Mouse (Mus musculus) left cerebral cortex, postnatal 4 days (tissue): ENCODE data around the gene Ghitm. TPM values are rescaled to one million over a fixed set of nuclear protein-coding genes. Genes with fewer than 3 reads are reported as not detected.
A peak's percentile ranks its signal among the peaks of the same experiment; 100 is the strongest.
"Not testable (repeated sequence)": the region's sequence is repeated elsewhere in the genome, so short reads cannot be mapped to it uniquely, and the experiment has no call there.

ENCODE experiments used
- DNase-seq: peaks from one replicate; pipeline ENCODE4 v3.0.0-alpha.2; 2022
- intact Hi-C: fragments of 180-260 bp; cut with DNase I; formaldehyde crosslinking; loops from one replicate; pipeline ENCODE4 v1.15.1; 2025
- total RNA-seq, 2 experiments: library from RNA; stranded (reverse); gene quantifications; 2 replicates each; pipeline ENCODE4 v1.2.3; 2021

Ghitm gene
- total RNA-seq, result 100 to 1,000 TPM; 133 to 139 TPM

GRCm38 (mm10) chr14:37135127-37135593 lies at the start of gene Ghitm:
Ghitm (minus strand) TSS chr14:37135272.
- intact Hi-C loops, result no loop called here
- peak; percentile 96 for DNase-seq

DNA sequence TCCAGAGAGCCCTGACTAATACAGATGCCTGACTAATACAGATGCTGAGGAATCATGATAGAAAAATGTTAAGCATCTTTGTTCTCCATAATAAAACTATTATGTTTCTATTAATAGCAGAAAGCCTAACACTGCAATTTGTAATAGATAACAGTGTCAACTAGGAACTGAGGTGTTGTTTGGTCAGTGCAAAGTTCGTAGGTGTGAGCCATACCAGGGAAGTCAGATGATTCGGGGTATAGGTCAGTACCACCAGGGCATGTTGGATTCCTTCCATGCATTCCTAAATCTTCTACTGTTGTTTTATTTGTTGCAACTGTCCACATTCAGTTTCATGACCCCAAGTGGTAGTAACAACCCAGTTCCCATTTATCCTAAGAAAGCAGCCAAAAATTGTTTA lies 49.8 kb upstream of the Ghitm start:
- intact Hi-C loops, result no loop called here

DNA sequence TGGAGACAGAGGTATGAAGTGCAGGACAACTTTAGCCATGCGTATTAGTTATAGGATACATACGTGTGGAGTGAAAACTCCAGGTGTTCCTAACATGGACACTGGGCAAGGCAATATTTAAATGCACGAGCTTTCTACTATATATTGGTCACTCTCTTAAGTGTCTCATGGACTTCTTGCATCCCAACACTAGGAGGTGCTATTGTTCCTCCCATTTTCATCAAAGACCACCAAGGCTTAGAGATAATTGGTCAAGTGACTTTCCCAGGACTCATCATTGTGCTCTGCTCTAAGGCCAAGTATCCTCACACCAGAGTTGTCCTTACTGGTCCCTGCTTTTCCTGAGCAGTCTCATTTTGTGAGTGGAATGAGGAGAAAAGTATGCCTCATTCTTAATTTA lies 39.4 kb upstream of the Ghitm start:
- no peak for DNase-seq
- intact Hi-C loops, result no loop called here

More for the DNA sequence above, 49.8 kb upstream of the Ghitm start:
- DNase-seq, result no peak

GRCm38 (mm10) chr14:37165266-37165926 lies 30.3 kb upstream of the Ghitm start:
- peak; percentile 6 for DNase-seq
- intact Hi-C loops, result no loop called here

GRCm38 (mm10) chr14:37164392-37165032 lies 29.4 kb upstream of the Ghitm start:
- no peak for DNase-seq
- intact Hi-C loops, result no loop called here

- intact Hi-C loops, result no loop called here
- no peak for DNase-seq
Measured at GRCm38 (mm10) chr14:37163277-37163956, 28.3 kb upstream of the Ghitm start.

GRCm38 (mm10) chr14:37154391-37154790 lies 19.3 kb upstream of the Ghitm start:
- intact Hi-C loops, result no loop called here
- DNase-seq, result no peak

DNA sequence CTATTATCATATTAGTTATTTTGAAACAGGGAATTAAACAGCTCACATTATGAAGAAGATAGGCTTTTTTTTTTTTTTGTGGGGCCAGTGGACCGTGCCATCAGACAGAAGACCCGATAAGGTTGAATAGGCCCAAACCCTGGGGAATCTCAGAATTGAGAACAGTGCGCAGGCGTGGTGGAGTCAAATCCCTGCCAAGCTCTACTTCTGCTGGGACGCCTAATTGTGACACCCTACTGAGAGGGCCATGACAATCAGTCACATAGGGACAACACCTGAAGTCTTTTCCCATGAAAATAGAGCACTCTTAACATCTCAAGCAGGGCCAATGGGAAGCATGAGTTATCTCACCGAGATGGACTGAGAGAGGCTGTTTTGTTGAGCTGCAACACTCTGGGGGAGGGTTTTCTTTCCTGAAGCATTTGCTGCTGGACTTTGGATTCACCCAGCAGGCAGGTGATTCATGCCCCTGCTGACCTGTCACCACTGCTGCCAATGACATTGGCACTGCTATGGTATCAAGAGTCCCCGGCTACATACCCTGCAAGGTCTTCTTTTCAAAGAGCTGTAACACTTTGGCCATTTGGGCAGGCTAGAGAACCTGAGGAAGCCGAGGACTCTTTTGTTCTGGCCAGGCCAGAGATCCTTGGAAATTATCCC lies 4.1 kb upstream of the Ghitm start:
- intact Hi-C loops, result no loop called here
- DNase-seq, result no peak

DNA sequence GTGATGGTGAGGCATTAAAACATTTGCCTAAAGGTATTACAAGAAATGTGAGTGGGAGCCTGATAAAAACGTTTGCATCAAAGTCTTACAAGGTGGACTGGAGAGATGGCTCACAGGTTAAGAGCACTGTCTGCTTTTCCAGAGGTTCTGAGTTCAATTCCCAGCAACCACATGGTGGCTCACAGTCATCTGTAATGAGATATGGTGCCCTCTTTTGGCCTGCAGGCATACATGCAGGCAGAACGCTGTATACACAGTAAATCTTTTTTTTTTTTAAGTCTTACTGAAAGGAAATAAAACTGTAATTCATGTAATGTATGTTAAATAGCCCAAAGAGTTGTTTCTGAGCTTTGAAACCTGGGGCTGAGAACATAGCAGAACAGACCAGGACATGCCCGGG lies 2.5 kb upstream of the Ghitm start:
- intact Hi-C loops, DNase-seq: not testable (repeated sequence)

DNA sequence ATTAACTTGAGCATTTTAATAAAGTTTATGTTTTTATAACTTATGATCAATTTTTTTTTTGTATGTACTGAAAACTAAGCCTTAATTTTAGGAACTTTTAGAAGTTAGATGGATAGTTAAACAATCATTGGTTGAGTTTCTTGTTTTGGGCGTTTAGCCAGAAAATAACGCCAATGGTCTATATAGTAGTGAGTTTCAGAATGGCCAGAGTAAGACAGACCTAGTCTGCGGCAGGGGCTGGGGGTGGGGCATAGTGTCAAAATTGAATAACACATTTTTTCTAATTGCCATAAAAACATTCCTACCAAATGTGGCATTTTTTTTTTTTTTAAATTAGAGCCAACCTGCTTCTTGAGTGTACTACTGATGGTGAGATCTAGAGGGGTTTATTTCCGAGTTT lies 1.0 kb upstream of the Ghitm start:
- intact Hi-C loops, result no loop called here
- DNase-seq, result no peak

DNA sequence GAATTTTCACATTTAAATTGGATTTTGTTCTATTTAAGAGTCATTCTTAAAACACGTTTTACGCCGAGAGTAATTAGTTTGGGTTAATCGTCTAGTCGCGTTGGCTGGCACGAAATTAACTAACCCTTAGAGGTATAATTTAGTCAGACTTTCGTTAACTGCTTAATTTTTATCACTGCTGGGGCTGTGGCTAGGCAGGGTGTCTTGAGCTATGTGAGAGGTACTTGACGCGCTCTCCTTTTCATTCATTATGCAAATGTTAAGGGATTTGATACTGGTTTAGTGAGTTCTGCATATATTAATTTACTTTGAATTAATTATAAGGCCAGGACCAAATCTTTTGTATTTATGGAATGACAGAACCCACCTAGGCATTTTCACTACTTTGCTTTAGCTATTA lies 599 bp upstream of the Ghitm start:
- no peak for DNase-seq
- intact Hi-C loops, result no loop called here

GRCm38 (mm10) chr14:37134304-37135126 lies 557 bp downstream of the Ghitm start:
- intact Hi-C loops, result no loop called here
- no peak for DNase-seq

- intact Hi-C loops, result loop anchor here (10.0 kb wide), 1 partner anchor 263 kb away; no protein-coding TSS in a partner anchor
- DNase-seq, result peak; percentile 43
Measured at GRCm38 (mm10) chr14:37127652-37128051, 7.4 kb downstream of the Ghitm start.

DNA sequence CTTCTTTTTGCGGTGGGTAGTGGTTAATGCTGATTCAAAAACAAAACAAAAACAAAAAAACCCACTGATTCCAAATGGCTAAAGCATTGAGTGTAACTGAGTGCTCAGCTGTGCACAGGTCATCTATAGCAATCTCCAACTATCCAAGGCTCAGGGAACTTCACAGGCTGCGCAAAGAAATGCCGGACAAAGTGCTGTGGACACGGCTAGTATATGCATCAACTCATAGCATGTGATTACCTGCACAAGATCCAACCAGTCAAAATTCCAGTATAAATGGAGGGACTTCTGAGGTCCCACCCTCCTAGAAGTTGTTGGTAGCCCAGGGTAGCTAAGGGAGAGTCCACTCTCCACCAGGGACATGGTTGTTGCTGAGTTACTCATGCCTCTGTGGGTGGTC lies 15.8 kb downstream of the Ghitm start:
- intact Hi-C loops, result no loop called here
- no peak for DNase-seq

GRCm38 (mm10) chr14:37113922-37114321 lies 21.1 kb downstream of the Ghitm start, which contains the start of gene 2610528A11Rik:
2610528A11Rik (minus strand) TSS chr14:37114022.
- DNase-seq, result no peak
- intact Hi-C loops, result no loop called here

GRCm38 (mm10) chr14:37112931-37113330 lies 22.1 kb downstream of the Ghitm start:
- intact Hi-C loops, result no loop called here
- DNase-seq, result no peak

GRCm38 (mm10) chr14:37111371-37111770 lies 23.7 kb downstream of the Ghitm start:
- DNase-seq, result no peak
- intact Hi-C loops, result no loop called here

GRCm38 (mm10) chr14:37110456-37110855 lies 24.6 kb downstream of the Ghitm start:
- peak; percentile 18 for DNase-seq
- intact Hi-C loops, result no loop called here

- intact Hi-C loops, result no loop called here
- DNase-seq, result no peak
Measured at GRCm38 (mm10) chr14:37109975-37110374, 25.1 kb downstream of the Ghitm start.

DNA sequence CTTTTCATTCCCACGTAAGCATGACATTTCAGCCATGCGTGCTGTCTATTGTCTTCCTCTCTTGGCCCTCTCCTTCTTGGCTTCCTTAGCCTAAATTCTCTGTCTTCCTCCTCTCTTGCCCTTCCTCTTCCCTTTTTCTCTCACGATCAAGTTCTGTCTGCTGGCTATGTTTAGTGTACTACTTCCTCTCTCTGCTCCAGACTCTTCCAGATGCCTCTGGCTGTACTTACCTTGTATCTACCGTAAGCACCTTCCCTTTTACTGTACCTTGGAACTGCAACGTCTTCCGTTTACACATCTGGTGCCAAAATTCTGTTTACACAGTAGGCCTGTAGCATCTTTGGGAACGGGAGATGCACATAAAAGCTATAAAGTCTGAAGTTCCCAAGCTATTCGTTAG lies 25.6 kb downstream of the Ghitm start:
- intact Hi-C loops, result no loop called here
- DNase-seq, result no peak
